Mouse (Mus musculus): ENCODE results near the gene Psmd6. TPM values are rescaled to one million over a fixed set of nuclear protein-coding genes. Genes with fewer than 3 reads are reported as not detected.

Psmd6 gene
- polyA plus RNA-seq, 1 experiment from 2014 or later: 284 TPM

Other genes starting within 250 kb of the Psmd6 start
- 0.10 TPM in 1 of 2 replicates, not detected in the other for gene Gm281, start 206.5 kb downstream of the Psmd6 start, polyA plus RNA-seq (2016; fragmentation: Nextera tagmentation; extraction: Ambion mirVana)
- gene Atxn7, start 159.5 kb downstream of the Psmd6 start, polyA plus RNA-seq (2016; fragmentation: Nextera tagmentation; extraction: Ambion mirVana): 4.8 TPM in 2 replicates
- gene Thoc7, start 159.1 kb downstream of the Psmd6 start, polyA plus RNA-seq (2016; fragmentation: Nextera tagmentation; extraction: Ambion mirVana): 186 and 191 TPM in 2 replicates
- not detected in 2 replicates for gene Olfr720, start 65.9 kb upstream of the Psmd6 start, polyA plus RNA-seq (2016; fragmentation: Nextera tagmentation; extraction: Ambion mirVana)
- not detected in 2 replicates for gene Olfr31, start 201.8 kb upstream of the Psmd6 start, polyA plus RNA-seq (2016; fragmentation: Nextera tagmentation; extraction: Ambion mirVana)
- gene Il3ra, start 225.3 kb upstream of the Psmd6 start, polyA plus RNA-seq (2016; fragmentation: Nextera tagmentation; extraction: Ambion mirVana): 2.8 and 3.7 TPM in 2 replicates